Mouse (Mus musculus): ENCODE data around the gene Noc2l. TPM values are rescaled to one million over a fixed set of nuclear protein-coding genes. Genes with fewer than 3 reads are reported as not detected.

The Noc2l gene
- polyA plus RNA-seq, 2 experiments = 61.2 to 130 TPM

DNA sequence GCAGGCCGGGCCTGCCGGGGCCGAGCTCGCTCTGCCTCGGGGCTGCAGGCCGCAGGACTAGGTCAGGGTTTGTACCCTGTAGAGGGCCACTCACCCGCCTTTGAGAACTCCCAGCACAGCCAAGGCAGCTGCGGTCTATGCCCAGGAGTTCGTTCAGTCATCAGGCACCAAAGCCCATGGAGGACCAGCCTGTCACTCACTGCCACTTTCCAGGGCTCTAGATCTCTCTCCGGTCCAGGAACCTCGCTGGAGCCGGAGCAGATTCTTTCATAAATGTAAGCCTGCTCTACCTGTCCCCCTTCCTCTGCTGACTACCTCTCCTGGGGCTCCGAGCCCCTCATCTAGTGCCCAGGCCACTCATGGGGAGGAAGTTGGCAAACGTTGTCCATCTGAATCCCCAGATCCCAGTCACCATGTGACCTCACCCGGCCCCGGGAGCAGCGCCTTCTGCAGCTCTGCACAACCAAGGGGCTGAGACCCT lies 1.7 kb upstream of the Noc2l start:
- no peak for DNase-seq (ENCODE audit: low spot score)
- Histone ChIP-seq H3K4me3 (replicated peaks; ENCODE audit: low read length) (peak overlapping the region; percentile 86), H3K9me3 (ENCODE audit: control insufficient read depth, low read length) (no peaks in the 10 kb centered on the region), H3K4me2 (replicated peaks; ENCODE audit: low read depth, low read length, severe bottlenecking) (peak overlapping the region; percentile 88), H3K9ac (ENCODE audit: low read depth, low read length, severe bottlenecking) (peak overlapping the region; percentile 72), H3K27me3 (ENCODE audit: control insufficient read depth, insufficient read depth, low read length) (no peaks in the 10 kb centered on the region), H3K27ac (replicated peaks; ENCODE audit: low read depth, low read length) (no peak overlapping the region), H3K4me1 (ENCODE audit: control insufficient read depth, insufficient read depth, low read length) (peaks cover 11% of the 10 kb centered on the region), H3K36me3 (ENCODE audit: control insufficient read depth, insufficient read depth, low read length) (peaks cover 60% of the 10 kb centered on the region)
- 1% methylated on average over 17 of the region's 17 CpGs for WGBS
- no peak for TF ChIP-seq POLR2A (IDR thresholded peaks at IDR 0.05; ENCODE audit: borderline replicate concordance, extremely low read depth, insufficient read depth, insufficient read length)
- no peak for ATAC-seq (ENCODE audit: low FRiP score, low read depth)

DNA sequence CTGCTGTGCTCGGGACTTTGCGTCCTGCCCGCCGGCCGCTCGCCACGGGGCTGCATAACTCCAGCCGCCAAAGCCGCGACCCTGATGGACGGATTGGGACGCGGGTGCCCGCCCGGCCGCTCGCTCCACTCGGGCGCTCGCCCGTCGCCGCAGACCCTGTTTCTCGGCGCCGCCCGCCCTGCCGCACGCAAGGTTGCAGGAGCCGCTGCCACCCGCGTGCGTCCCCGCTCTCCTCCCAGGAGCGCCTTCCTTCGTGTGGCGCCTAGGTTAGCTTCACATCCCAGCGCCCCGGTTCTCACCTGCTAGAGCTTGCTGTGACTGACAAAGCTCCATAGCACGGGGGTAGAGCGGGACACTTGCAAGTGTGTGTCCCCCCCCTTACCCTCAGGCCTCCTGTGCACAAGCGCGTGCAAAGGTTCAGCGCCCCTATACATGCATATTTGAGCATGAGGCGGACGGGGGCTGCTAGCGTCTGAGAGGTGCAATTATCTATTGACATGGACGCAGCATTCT lies 1.1 kb upstream of the Noc2l start, which contains the start of gene Plekhn1:
Gene Plekhn1, minus strand, starts transcription at position 157 of the 513 bp plus-strand sequence.
- WGBS = under 1% methylated on average over 32 of the region's 48 CpGs
- Histone ChIP-seq H3K4me2 (replicated peaks; ENCODE audit: low read depth, low read length, severe bottlenecking) (peak within 1 kb of the TSS; percentile 88), H3K4me3 (replicated peaks; ENCODE audit: low read length) (peak within 1 kb of the TSS; percentile 86), H3K27ac (replicated peaks; ENCODE audit: low read depth, low read length) (peak within 1 kb of the TSS; percentile 58), H3K9ac (ENCODE audit: low read depth, low read length, severe bottlenecking) (peak within 1 kb of the TSS; percentile 72), H3K9me3 (ENCODE audit: control insufficient read depth, low read length) (no peaks in the 10 kb centered on the region), H3K27me3 (ENCODE audit: control insufficient read depth, insufficient read depth, low read length) (no peaks in the 10 kb centered on the region), H3K4me1 (ENCODE audit: control insufficient read depth, insufficient read depth, low read length) (peaks cover 11% of the 10 kb centered on the region), H3K36me3 (ENCODE audit: control insufficient read depth, insufficient read depth, low read length) (peaks cover 60% of the 10 kb centered on the region)
- no peak for TF ChIP-seq POLR2A (IDR thresholded peaks at IDR 0.05; ENCODE audit: borderline replicate concordance, extremely low read depth, insufficient read depth, insufficient read length)
- peak; percentile 49 for DNase-seq (ENCODE audit: low spot score)
- peak; percentile 44; the same call in 1 of the 2 replicates for ATAC-seq (ENCODE audit: low FRiP score, low read depth)

- H3K9me3 ChIP-seq (ENCODE audit: control insufficient read depth, low read length) = no peaks in the 10 kb centered on the region
- H3K4me2 ChIP-seq (replicated peaks; ENCODE audit: low read depth, low read length, severe bottlenecking) = peak overlapping the region; percentile 88
- H3K27ac ChIP-seq (replicated peaks; ENCODE audit: low read depth, low read length) = no peak overlapping the region
- 1% methylated on average over 15 of the region's 15 CpGs for WGBS
- peaks cover 60% of the 10 kb centered on the region for H3K36me3 ChIP-seq (ENCODE audit: control insufficient read depth, insufficient read depth, low read length)
- ATAC-seq (ENCODE audit: low FRiP score, low read depth) (peak; percentile 13), DNase-seq (ENCODE audit: low spot score) (peak; percentile 42)
- peaks cover 11% of the 10 kb centered on the region for H3K4me1 ChIP-seq (ENCODE audit: control insufficient read depth, insufficient read depth, low read length)
- no peak for TF ChIP-seq POLR2A (IDR thresholded peaks at IDR 0.05; ENCODE audit: borderline replicate concordance, extremely low read depth, insufficient read depth, insufficient read length)
- no peaks in the 10 kb centered on the region for H3K27me3 ChIP-seq (ENCODE audit: control insufficient read depth, insufficient read depth, low read length)
- peak overlapping the region; percentile 86 for H3K4me3 ChIP-seq (replicated peaks; ENCODE audit: low read length)
- H3K9ac ChIP-seq (ENCODE audit: low read depth, low read length, severe bottlenecking) = peak overlapping the region; percentile 61
Observed at GRCm38 (mm10) chr4:156235360-156235770, 445 bp upstream of the Noc2l start.

GRCm38 (mm10) chr4:156236651-156237447 lies 1.0 kb downstream of the Noc2l start:
- Histone ChIP-seq H3K27me3 (ENCODE audit: control insufficient read depth, insufficient read depth, low read length) (no peaks in the 10 kb centered on the region), H3K9me3 (ENCODE audit: control insufficient read depth, low read length) (no peaks in the 10 kb centered on the region), H3K27ac (replicated peaks; ENCODE audit: low read depth, low read length) (no peak overlapping the region; the same call in 1 of the 2 replicates), H3K4me1 (ENCODE audit: control insufficient read depth, insufficient read depth, low read length) (peaks cover 11% of the 10 kb centered on the region), H3K4me3 (replicated peaks; ENCODE audit: low read length) (peak overlapping the region; percentile 86), H3K4me2 (replicated peaks; ENCODE audit: low read depth, low read length, severe bottlenecking) (peak overlapping the region; percentile 88), H3K36me3 (ENCODE audit: control insufficient read depth, insufficient read depth, low read length) (peaks cover 60% of the 10 kb centered on the region), H3K9ac (ENCODE audit: low read depth, low read length, severe bottlenecking) (peak overlapping the region; percentile 61)
- DNase-seq (ENCODE audit: low spot score) = no peak
- WGBS = 29% methylated on average over 55 of the region's 60 CpGs
- no peak for TF ChIP-seq POLR2A (IDR thresholded peaks at IDR 0.05; ENCODE audit: borderline replicate concordance, extremely low read depth, insufficient read depth, insufficient read length)
- ATAC-seq (ENCODE audit: low FRiP score, low read depth) = no peak

GRCm38 (mm10) chr4:156249567-156249966 lies 13.8 kb downstream of the Noc2l start:
- Histone ChIP-seq H3K27me3 (ENCODE audit: control insufficient read depth, insufficient read depth, low read length) (peaks cover 12% of the 10 kb centered on the region), H3K27ac (replicated peaks; ENCODE audit: low read depth, low read length) (no peak overlapping the region), H3K4me1 (ENCODE audit: control insufficient read depth, insufficient read depth, low read length) (no peaks in the 10 kb centered on the region), H3K4me2 (replicated peaks; ENCODE audit: low read depth, low read length, severe bottlenecking) (no peak overlapping the region), H3K9me3 (ENCODE audit: control insufficient read depth, low read length) (no peaks in the 10 kb centered on the region), H3K4me3 (replicated peaks; ENCODE audit: low read length) (no peak overlapping the region), H3K36me3 (ENCODE audit: control insufficient read depth, insufficient read depth, low read length) (peaks cover 47% of the 10 kb centered on the region), H3K9ac (ENCODE audit: low read depth, low read length, severe bottlenecking) (no peak overlapping the region)
- WGBS = 56% methylated on average over 11 of the region's 11 CpGs
- no peak for DNase-seq (ENCODE audit: low spot score)
- no peak for TF ChIP-seq POLR2A (IDR thresholded peaks at IDR 0.05; ENCODE audit: borderline replicate concordance, extremely low read depth, insufficient read depth, insufficient read length)
- ATAC-seq (ENCODE audit: low FRiP score, low read depth) = no peak
